Mouse (Mus musculus): ENCODE measurements around the gene Nagk. TPM values are rescaled to one million over a fixed set of nuclear protein-coding genes. Genes with fewer than 3 reads are reported as not detected.
"Not testable (repeated sequence)": the region's sequence is repeated elsewhere in the genome, so short reads cannot be mapped to it uniquely, and the experiment has no call there.

The Nagk gene
- polyA plus RNA-seq, 1 experiment: 0.22 TPM

- H3K9me3 ChIP-seq (ENCODE audit: control insufficient read depth, low read length): no peaks in the 10 kb centered on the region
- peaks cover 34% of the 10 kb centered on the region for H3K4me1 ChIP-seq (ENCODE audit: control insufficient read depth)
- peak overlapping the region; percentile 97 for H3K4me3 ChIP-seq (replicated peaks)
- no peak for TF ChIP-seq GATA1 (IDR thresholded peaks at IDR 0.05; ENCODE audit: low read length)
- TF ChIP-seq TAL1 (IDR thresholded peaks at IDR 0.05; ENCODE audit: low read length): no peak
- peaks cover 47% of the 10 kb centered on the region for H3K36me3 ChIP-seq (ENCODE audit: control insufficient read depth)
- H3K27me3 ChIP-seq (ENCODE audit: control insufficient read depth): no peaks in the 10 kb centered on the region
These were observed 20.7 kb upstream of the Nagk start for GRCm38 (mm10) chr6:83774126-83774525.

- no peaks in the 10 kb centered on the region for H3K27me3 ChIP-seq (ENCODE audit: control insufficient read depth)
- peak overlapping the region; percentile 97 for H3K4me3 ChIP-seq (replicated peaks)
- peaks cover 34% of the 10 kb centered on the region for H3K4me1 ChIP-seq (ENCODE audit: control insufficient read depth)
- H3K9me3 ChIP-seq (ENCODE audit: control insufficient read depth, low read length): no peaks in the 10 kb centered on the region
- peaks cover 39% of the 10 kb centered on the region for H3K36me3 ChIP-seq (ENCODE audit: control insufficient read depth)
- TF ChIP-seq TAL1 (IDR thresholded peaks at IDR 0.05; ENCODE audit: low read length) (no peak), GATA1 (IDR thresholded peaks at IDR 0.05; ENCODE audit: low read length) (no peak)
These were observed 19.8 kb upstream of the Nagk start for GRCm38 (mm10) chr6:83774781-83775563.

GRCm38 (mm10) chr6:83775638-83776293, 19.0 kb upstream of the Nagk start, which contains the start of gene Tex261:
Gene Tex261 (minus strand): TSS chr6:83775813.
- H3K9me3 ChIP-seq (ENCODE audit: control insufficient read depth, low read length): no peaks in the 10 kb centered on the region
- peaks cover 34% of the 10 kb centered on the region for H3K4me1 ChIP-seq (ENCODE audit: control insufficient read depth)
- H3K27me3 ChIP-seq (ENCODE audit: control insufficient read depth): no peaks in the 10 kb centered on the region
- no peak for TF ChIP-seq TAL1 (IDR thresholded peaks at IDR 0.05; ENCODE audit: low read length)
- no peak for TF ChIP-seq GATA1 (IDR thresholded peaks at IDR 0.05; ENCODE audit: low read length)
- peaks cover 31% of the 10 kb centered on the region for H3K36me3 ChIP-seq (ENCODE audit: control insufficient read depth)
- peak within 1 kb of the TSS; percentile 97 for H3K4me3 ChIP-seq (replicated peaks)

GRCm38 (mm10) chr6:83778306-83778705, 16.5 kb upstream of the Nagk start:
- H3K9me3 ChIP-seq (ENCODE audit: control insufficient read depth, low read length): no peaks in the 10 kb centered on the region
- peaks cover 32% of the 10 kb centered on the region for H3K4me1 ChIP-seq (ENCODE audit: control insufficient read depth)
- no peak overlapping the region for H3K4me3 ChIP-seq (replicated peaks)
- TF ChIP-seq GATA1 (IDR thresholded peaks at IDR 0.05; ENCODE audit: low read length) (no peak), TAL1 (IDR thresholded peaks at IDR 0.05; ENCODE audit: low read length) (no peak)
- peaks cover 7% of the 10 kb centered on the region for H3K36me3 ChIP-seq (ENCODE audit: control insufficient read depth)
- H3K27me3 ChIP-seq (ENCODE audit: control insufficient read depth): no peaks in the 10 kb centered on the region

GRCm38 (mm10) chr6:83779026-83779425, 15.8 kb upstream of the Nagk start:
- TF ChIP-seq GATA1 (IDR thresholded peaks at IDR 0.05; ENCODE audit: low read length) (no peak), TAL1 (IDR thresholded peaks at IDR 0.05; ENCODE audit: low read length) (no peak)
- Histone ChIP-seq H3K36me3 (ENCODE audit: control insufficient read depth) (0 out of 2 replicates have a peak, but pooled peaks cover 1% of the 10 kb centered on the region), H3K9me3 (ENCODE audit: control insufficient read depth, low read length) (no peaks in the 10 kb centered on the region), H3K4me3 (replicated peaks) (no peak overlapping the region), H3K27me3 (ENCODE audit: control insufficient read depth) (no peaks in the 10 kb centered on the region), H3K4me1 (ENCODE audit: control insufficient read depth) (peaks cover 26% of the 10 kb centered on the region)

- H3K36me3 ChIP-seq (ENCODE audit: control insufficient read depth): no peaks in the 10 kb centered on the region
- H3K4me3 ChIP-seq (replicated peaks): no peak overlapping the region
These were observed 8.4 kb upstream of the Nagk start for GRCm38 (mm10) chr6:83786426-83786825.

GRCm38 (mm10) chr6:83788554-83788953, 6.2 kb upstream of the Nagk start:
- no peak overlapping the region for H3K4me3 ChIP-seq (replicated peaks)
- TF ChIP-seq TAL1 (IDR thresholded peaks at IDR 0.05; ENCODE audit: low read length): no peak
- TF ChIP-seq GATA1 (IDR thresholded peaks at IDR 0.05; ENCODE audit: low read length): no peak
- no peaks in the 10 kb centered on the region for H3K4me1 ChIP-seq (ENCODE audit: control insufficient read depth)
- H3K9me3 ChIP-seq (ENCODE audit: control insufficient read depth, low read length): peaks cover 3% of the 10 kb centered on the region
- no peaks in the 10 kb centered on the region for H3K27me3 ChIP-seq (ENCODE audit: control insufficient read depth)
- no peaks in the 10 kb centered on the region for H3K36me3 ChIP-seq (ENCODE audit: control insufficient read depth)

More at GRCm38 (mm10) chr6:83786426-83786825, 8.4 kb upstream of the Nagk start:
- TF ChIP-seq GATA1 (IDR thresholded peaks at IDR 0.05; ENCODE audit: low read length): no peak
- no peak for TF ChIP-seq TAL1 (IDR thresholded peaks at IDR 0.05; ENCODE audit: low read length)
- H3K27me3 ChIP-seq (ENCODE audit: control insufficient read depth): no peaks in the 10 kb centered on the region
- no peaks in the 10 kb centered on the region for H3K4me1 ChIP-seq (ENCODE audit: control insufficient read depth)
- peaks cover 3% of the 10 kb centered on the region for H3K9me3 ChIP-seq (ENCODE audit: control insufficient read depth, low read length)

- H3K27me3 ChIP-seq (ENCODE audit: control insufficient read depth); H3K36me3 ChIP-seq (ENCODE audit: control insufficient read depth); H3K9me3 ChIP-seq (ENCODE audit: control insufficient read depth, low read length); H3K4me3 ChIP-seq (replicated peaks): not testable (repeated sequence)
- peaks cover 17% of the 10 kb centered on the region for H3K4me1 ChIP-seq (ENCODE audit: control insufficient read depth)
These were observed 4.2 kb upstream of the Nagk start for GRCm38 (mm10) chr6:83790533-83790932.

GRCm38 (mm10) chr6:83791251-83791890, 3.4 kb upstream of the Nagk start:
- Histone ChIP-seq H3K27me3 (ENCODE audit: control insufficient read depth) (peaks cover 8% of the 10 kb centered on the region), H3K4me3 (replicated peaks) (no peak overlapping the region), H3K36me3 (ENCODE audit: control insufficient read depth) (no peaks in the 10 kb centered on the region), H3K4me1 (ENCODE audit: control insufficient read depth) (peaks cover 19% of the 10 kb centered on the region), H3K9me3 (ENCODE audit: control insufficient read depth, low read length) (peaks cover 3% of the 10 kb centered on the region)
- TF ChIP-seq GATA1 (IDR thresholded peaks at IDR 0.05; ENCODE audit: low read length) (no peak), TAL1 (IDR thresholded peaks at IDR 0.05; ENCODE audit: low read length) (no peak)
